Mouse (Mus musculus) testis, adult 2 months (tissue): Measurements from ENCODE around the gene Slc25a21. TPM values are rescaled to one million over a fixed set of nuclear protein-coding genes. Genes with fewer than 3 reads are reported as not detected.

Experiments used
- H3K27ac ChIP-seq: fragments of 200-500 bp; 2 replicates; pipeline ENCODE4 v1.5.1; 2012; ENCODE audit warnings: low read depth, low read length; ENCODE audit not compliant: control insufficient read depth, insufficient read depth
- H3K27me3 ChIP-seq: fragments of 200-500 bp; 2 replicates; pipeline ENCODE4 v1.6.1; 2012; ENCODE audit warnings: mild to moderate bottlenecking, low read length, moderate library complexity; ENCODE audit not compliant: control insufficient read depth, insufficient read depth
- H3K36me3 ChIP-seq: fragments of 200-500 bp; 2 replicates; pipeline ENCODE4 v1.6.1; 2012; ENCODE audit warnings: mild to moderate bottlenecking, low read length; ENCODE audit not compliant: control insufficient read depth, insufficient read depth
- H3K4me1 ChIP-seq: fragments of 200-500 bp; 2 replicates; pipeline ENCODE4 v1.6.1; 2012; ENCODE audit warnings: low read length; ENCODE audit not compliant: control insufficient read depth, insufficient read depth
- H3K4me3 ChIP-seq: fragments of 200-500 bp; 2 replicates; pipeline ENCODE4 v1.5.1; 2012; ENCODE audit warnings: low read depth, mild to moderate bottlenecking, low read length, moderate library complexity, mixed read lengths; ENCODE audit not compliant: control insufficient read depth
- CTCF ChIP-seq: fragments of 200-500 bp; IDR thresholded peaks from 2 replicates; pipeline ENCODE4 v1.5.1; 2012; ENCODE audit warnings: low read depth, mild to moderate bottlenecking, inconsistent platforms, low read length, moderate library complexity; ENCODE audit not compliant: control insufficient read depth, insufficient read depth, insufficient replicate concordance
- POLR2A ChIP-seq: fragments of 200-500 bp; IDR thresholded peaks from 2 replicates; pipeline ENCODE4 v1.6.1; 2012; ENCODE audit warnings: low read depth, mild to moderate bottlenecking, inconsistent platforms, low read length, moderate library complexity; ENCODE audit not compliant: control insufficient read depth
- polyA plus RNA-seq: library from polyadenylated mRNA; depleted of rRNA; stranded (reverse); fragments of >200 nt; gene quantifications from 2 replicates; pipeline ENCODE4 v1.2.3, GENCODE M21; 2012

Gene Slc25a21
- polyA plus RNA-seq, 1 experiment = 0.75 TPM

- Histone ChIP-seq H3K4me1 (peaks cover 24% of the 10 kb centered on the region), H3K4me3 (no peak overlapping the region), H3K27me3 (peaks cover 14% of the 10 kb centered on the region), H3K36me3 (no peaks in the 10 kb centered on the region), H3K27ac (no peak overlapping the region)
- TF ChIP-seq POLR2A (no peak), CTCF (no peak)
Observed at GRCm38 (mm10) chr12:56692536-56692935, 504.7 kb downstream of the Slc25a21 start.

- H3K4me3 ChIP-seq = no peak within 1 kb of the TSS
- no peak for TF ChIP-seq POLR2A
- no peak for TF ChIP-seq CTCF
- peaks cover 22% of the 10 kb centered on the region for H3K4me1 ChIP-seq
- H3K27ac ChIP-seq = no peak within 1 kb of the TSS
- H3K36me3 ChIP-seq = no peaks in the 10 kb centered on the region
- H3K27me3 ChIP-seq = peaks cover 14% of the 10 kb centered on the region
Observed at GRCm38 (mm10) chr12:56691427-56692079, 505.7 kb downstream of the Slc25a21 start, which contains the start of gene Pax9. TSS of gene Pax9 (plus strand) at chr12:56691767.

GRCm38 (mm10) chr12:56691001-56691400, 506.3 kb downstream of the Slc25a21 start:
- Histone ChIP-seq H3K4me1 (peaks cover 20% of the 10 kb centered on the region), H3K27ac (no peak overlapping the region), H3K27me3 (peaks cover 14% of the 10 kb centered on the region), H3K36me3 (no peaks in the 10 kb centered on the region), H3K4me3 (no peak overlapping the region)
- TF ChIP-seq CTCF = no peak
- TF ChIP-seq POLR2A = no peak

- Histone ChIP-seq H3K4me1 (peaks cover 20% of the 10 kb centered on the region), H3K4me3 (no peak overlapping the region), H3K27me3 (peaks cover 14% of the 10 kb centered on the region), H3K36me3 (no peaks in the 10 kb centered on the region), H3K27ac (no peak overlapping the region)
- TF ChIP-seq POLR2A (no peak), CTCF (no peak)
Observed at GRCm38 (mm10) chr12:56690366-56690765, 506.9 kb downstream of the Slc25a21 start.

- Histone ChIP-seq H3K27me3 (peaks cover 14% of the 10 kb centered on the region), H3K27ac (no peak overlapping the region), H3K4me3 (no peak overlapping the region), H3K4me1 (peaks cover 20% of the 10 kb centered on the region), H3K36me3 (no peaks in the 10 kb centered on the region)
- TF ChIP-seq POLR2A (no peak), CTCF (peak; percentile 44)
Observed at GRCm38 (mm10) chr12:56689736-56690135, 507.5 kb downstream of the Slc25a21 start.

- no peak overlapping the region for H3K4me3 ChIP-seq
- no peak overlapping the region for H3K27ac ChIP-seq
- no peak for TF ChIP-seq CTCF
- TF ChIP-seq POLR2A = no peak
- H3K4me1 ChIP-seq = peaks cover 20% of the 10 kb centered on the region
- H3K27me3 ChIP-seq = peaks cover 14% of the 10 kb centered on the region
- H3K36me3 ChIP-seq = no peaks in the 10 kb centered on the region
Observed at GRCm38 (mm10) chr12:56689331-56689730, 507.9 kb downstream of the Slc25a21 start.

- Histone ChIP-seq H3K27ac (no peak overlapping the region), H3K4me1 (peaks cover 20% of the 10 kb centered on the region), H3K36me3 (no peaks in the 10 kb centered on the region), H3K4me3 (no peak overlapping the region), H3K27me3 (peaks cover 14% of the 10 kb centered on the region)
- no peak for TF ChIP-seq CTCF
- TF ChIP-seq POLR2A = no peak
Observed at GRCm38 (mm10) chr12:56688920-56689319, 508.4 kb downstream of the Slc25a21 start.

GRCm38 (mm10) chr12:56688482-56688840, 508.8 kb downstream of the Slc25a21 start:
- H3K4me1 ChIP-seq = peaks cover 20% of the 10 kb centered on the region
- peaks cover 14% of the 10 kb centered on the region for H3K27me3 ChIP-seq
- no peaks in the 10 kb centered on the region for H3K36me3 ChIP-seq
- no peak overlapping the region for H3K27ac ChIP-seq
- H3K4me3 ChIP-seq = no peak overlapping the region
- TF ChIP-seq POLR2A = no peak
- no peak for TF ChIP-seq CTCF
